ENCODE assay signal across 8 mouse cellular contexts in the genomic region with DNA sequence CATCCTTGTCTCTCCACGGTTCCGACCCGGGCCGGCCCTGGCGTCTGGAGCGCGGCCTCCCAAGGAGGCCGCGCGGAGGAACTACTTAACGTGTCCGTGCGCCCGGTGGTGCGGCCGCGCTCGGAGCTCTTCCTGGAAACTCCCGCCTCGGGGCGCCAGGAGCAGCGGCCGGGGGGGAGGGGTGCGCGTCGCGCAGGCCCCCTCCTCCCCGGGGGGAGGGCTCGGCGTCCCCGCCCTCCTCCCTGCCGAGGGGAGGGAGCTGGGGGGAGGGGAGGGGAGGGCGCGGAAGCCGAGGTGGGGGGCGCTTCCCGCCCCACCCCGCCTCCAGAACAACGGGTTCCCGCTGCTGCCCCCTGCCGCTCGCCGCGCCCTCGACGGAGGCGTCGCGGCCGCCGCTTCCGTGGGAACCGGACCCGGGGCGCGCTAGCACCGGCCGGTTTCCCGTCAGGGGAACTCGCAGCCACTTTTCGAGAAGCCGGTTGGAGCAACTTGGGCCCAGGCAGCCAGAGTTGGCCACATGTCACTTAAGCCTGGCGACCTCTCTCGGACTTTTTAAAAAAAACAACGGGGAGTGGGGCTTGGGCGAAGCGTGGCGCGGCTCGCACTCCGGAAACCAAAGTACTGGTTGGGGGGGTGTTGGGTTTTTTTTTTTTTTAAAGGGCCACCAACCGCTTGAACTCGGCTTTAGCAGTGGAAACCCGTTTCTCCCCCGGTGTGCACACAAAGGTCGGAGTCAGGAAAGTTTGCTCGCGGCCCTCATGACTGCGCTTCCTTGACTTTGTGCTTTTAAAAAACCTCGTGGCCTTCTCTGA. TPM values are rescaled to one million over a fixed set of nuclear protein-coding genes. Genes with fewer than 3 reads are reported as not detected.
DNase-seq lines count a peak whose midpoint lies in the region; ATAC-seq lines count a peak whose summit lies in the region.

No protein-coding gene starts in this region.

- WGBS in forebrain, embryonic 10.5 days, result under 1% methylated on average over 63 of the region's 80 CpGs
- WGBS in heart, embryonic 14.5 days, result under 1% methylated on average over 61 of the region's 80 CpGs
- WGBS in liver, embryonic 12.5 days (ENCODE audit: insufficient replicate concordance), result 3% methylated on average over 68 of the region's 80 CpGs

- H3K4me3 ChIP-seq in forebrain, embryonic 10.5 days, result peak overlapping the region; percentile 67
- peak overlapping the region; percentile 58 to 96 for H3K4me3 ChIP-seq in heart, embryonic 14.5 days (ENCODE audit: control insufficient read depth in 1 of 2, insufficient read depth in 1 of 2, low read depth in 1 of 2, low read length in 2 of 2)
- peak overlapping the region; percentile 71 for H3K4me3 ChIP-seq in liver, embryonic 12.5 days

- H3K4me1 ChIP-seq in forebrain, embryonic 10.5 days, result peaks cover 40% of the 10 kb centered on the region
- H3K4me1 ChIP-seq in heart, embryonic 14.5 days (ENCODE audit: control insufficient read depth in 2 of 2, insufficient read depth in 2 of 2, low read length in 2 of 2), result peaks cover 8 to 22% of the 10 kb centered on the region in 2 experiments
- H3K4me1 ChIP-seq in liver, embryonic 12.5 days, result peaks cover 41% of the 10 kb centered on the region

- H3K9ac ChIP-seq in heart, embryonic 14.5 days (ENCODE audit: low read length), result peak overlapping the region; percentile 74
- peak overlapping the region; percentile 87 for H3K9ac ChIP-seq in liver, embryonic 12.5 days

- H3K27ac ChIP-seq in forebrain, embryonic 10.5 days, result peak overlapping the region; percentile 100
- H3K27ac ChIP-seq in heart, embryonic 14.5 days (replicated peaks in 1 of 2; ENCODE audit: control insufficient read depth in 1 of 2, insufficient read depth in 1 of 2, low read depth in 2 of 2, low read length in 2 of 2), result peak overlapping the region; percentile 100
- H3K27ac ChIP-seq in liver, embryonic 12.5 days, result peak overlapping the region; percentile 99

- ATAC-seq in CD4-positive, CD25-positive, alpha-beta regulatory T cell, adult 4 months, result peak; percentile 68
- peak; percentile 73 for ATAC-seq in heart, embryonic 14.5 days (ENCODE audit: insufficient number of reproducible peaks, insufficient read depth, low FRiP score, low read depth)
- peak; percentile 62 for ATAC-seq in liver, embryonic 12.5 days

- no peaks in the 10 kb centered on the region for H3K36me3 ChIP-seq in forebrain, embryonic 10.5 days (replicated peaks)
- no peaks in the 10 kb centered on the region for H3K36me3 ChIP-seq in heart, embryonic 14.5 days (ENCODE audit: control insufficient read depth, insufficient read depth, low read length)
- H3K36me3 ChIP-seq in liver, embryonic 12.5 days, result no peaks in the 10 kb centered on the region
- no peaks in the 10 kb centered on the region for H3K36me3 ChIP-seq in splenic B cell, adult 2 months (ENCODE audit: control insufficient read depth, insufficient read depth, low read length, poor library complexity, severe bottlenecking)

- peak overlapping the region; percentile 68 for H3K4me2 ChIP-seq in heart, embryonic 14.5 days (ENCODE audit: low read length)
- H3K4me2 ChIP-seq in liver, embryonic 12.5 days, result peak overlapping the region; percentile 83

- H3K9me3 ChIP-seq in forebrain, embryonic 10.5 days, result no peaks in the 10 kb centered on the region
- H3K9me3 ChIP-seq in heart, embryonic 14.5 days (ENCODE audit: control insufficient read depth, low read length), result no peaks in the 10 kb centered on the region
- no peaks in the 10 kb centered on the region for H3K9me3 ChIP-seq in liver, embryonic 12.5 days (replicated peaks)

- peak; percentile 59 for DNase-seq in c-Kit-negative CD71-positive TER-119-positive erythroid progenitor cells, embryonic 14.5 days (ENCODE audit: low read depth, low spot score)
- peak; percentile 85 for DNase-seq in forebrain, embryonic 10.5 days (ENCODE audit: extremely low spot score, low spot score)
- DNase-seq in kidney, postnatal 14 days, result peak; percentile 96
- peak; percentile 96 for DNase-seq in naive thymus-derived CD4-positive, alpha-beta T cell, adult 2 months (ENCODE audit: low read depth)
- DNase-seq in splenic B cell, adult 2 months (ENCODE audit: low read depth, low spot score), result peak; percentile 95

- H3K27me3 ChIP-seq in forebrain, embryonic 10.5 days (ENCODE audit: poor library complexity, severe bottlenecking), result peaks cover 14% of the 10 kb centered on the region
- H3K27me3 ChIP-seq in heart, embryonic 14.5 days (ENCODE audit: control insufficient read depth, insufficient read depth, low read length), result no peaks in the 10 kb centered on the region
- H3K27me3 ChIP-seq in liver, embryonic 12.5 days (replicated peaks), result no peaks in the 10 kb centered on the region
- no peaks in the 10 kb centered on the region for H3K27me3 ChIP-seq in splenic B cell, adult 2 months (ENCODE audit: control insufficient read depth, insufficient read depth, low read length, poor library complexity, severe bottlenecking)

RNA-seq across cellular contexts. Expression of a gene that starts 57.6 kb away (rescaled TPM):
- polyA plus RNA-seq in CD4-positive, CD25-positive, alpha-beta regulatory T cell, adult 4 months (2017; shearing (Covaris generic)), result 10 to 100 TPM; 74.4 to 76.7 TPM
- 35.3 and 38.8 TPM in 2 replicates for polyA plus RNA-seq in forebrain, embryonic 10.5 days (2016; fragmentation: Nextera tagmentation; extraction: Ambion mirVana)
- polyA plus RNA-seq in heart, embryonic 14.5 days (2014; fragmentation: Nextera tagmentation; extraction: Ambion mirVana), result 28.1 and 28.2 TPM in 2 replicates
- 14.7 TPM in 2 replicates for polyA plus RNA-seq in liver, embryonic 12.5 days (2016; fragmentation: Nextera tagmentation; extraction: Ambion mirVana)

Comparison
In these comparisons a context has a peak if more than half of its experiments do, and no peak if none do; other contexts are left out.
1. Peak in every context shown above with its lines: DNase-seq, ATAC-seq, H3K4me3 ChIP-seq and H3K27ac ChIP-seq.